Mouse (Mus musculus): ENCODE measurements at regions not wholly inside any gene's neighbourhood (a gene's known extent, or its start where the extent isn't known, plus 50 kb on each side); places are given as distances from the start of the nearest gene placed in this dataset.

GRCm38 (mm10) chr6:147755750-147756523 lies 280.3 kb downstream of the Ccdc91 start:
- DNase-seq (ENCODE audit: low read depth, low spot score), result peak; percentile 56

DNA sequence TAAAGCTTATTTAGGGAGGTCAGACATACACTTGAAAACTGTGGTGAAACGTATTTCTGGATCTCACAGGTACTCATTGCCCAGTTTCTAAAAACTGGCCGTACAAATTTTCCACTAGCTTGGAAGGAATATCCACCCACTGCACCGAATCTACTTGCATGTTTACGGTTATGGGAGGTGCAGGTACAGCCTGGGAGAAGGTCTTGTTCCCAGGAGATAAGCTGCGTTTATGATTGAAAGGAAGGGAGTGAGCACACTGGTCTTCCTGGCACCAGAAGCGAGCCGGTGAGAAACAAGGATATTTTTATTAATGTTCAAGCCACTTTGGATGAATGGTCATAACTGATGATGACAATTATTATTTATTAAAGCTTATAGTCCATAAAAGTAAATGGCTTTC lies 283.9 kb downstream of the Ccdc91 start:
- no peak for DNase-seq (ENCODE audit: low read depth, low spot score)

GRCm38 (mm10) chr6:147760113-147760512 lies 284.5 kb downstream of the Ccdc91 start:
- DNase-seq (ENCODE audit: low read depth, low spot score), result no peak

DNA sequence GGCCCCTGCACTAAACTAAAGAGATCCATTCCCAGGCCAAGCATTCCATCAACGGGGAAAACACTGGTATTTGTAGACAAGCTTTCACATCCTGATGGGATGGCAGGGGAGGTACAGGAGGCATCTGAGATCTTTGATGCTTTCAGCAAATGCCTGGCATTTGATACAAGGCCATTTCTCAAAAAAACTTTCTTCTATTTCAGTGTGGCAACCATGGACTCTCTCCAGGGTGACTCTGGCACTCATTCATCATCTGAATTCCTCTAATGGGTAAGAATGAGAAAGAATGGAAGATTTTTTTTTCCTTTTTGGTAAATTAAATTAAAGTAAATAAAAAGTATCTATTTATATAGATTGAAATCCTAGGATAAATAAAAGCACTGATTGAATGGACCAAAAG lies 281.8 kb upstream of the Far2 start:
- DNase-seq (ENCODE audit: low read depth, low spot score), result no peak

- no peak for DNase-seq (ENCODE audit: low read depth, low spot score)
These were observed 277.9 kb upstream of the Far2 start for GRCm38 (mm10) chr6:147769180-147769579.

DNA sequence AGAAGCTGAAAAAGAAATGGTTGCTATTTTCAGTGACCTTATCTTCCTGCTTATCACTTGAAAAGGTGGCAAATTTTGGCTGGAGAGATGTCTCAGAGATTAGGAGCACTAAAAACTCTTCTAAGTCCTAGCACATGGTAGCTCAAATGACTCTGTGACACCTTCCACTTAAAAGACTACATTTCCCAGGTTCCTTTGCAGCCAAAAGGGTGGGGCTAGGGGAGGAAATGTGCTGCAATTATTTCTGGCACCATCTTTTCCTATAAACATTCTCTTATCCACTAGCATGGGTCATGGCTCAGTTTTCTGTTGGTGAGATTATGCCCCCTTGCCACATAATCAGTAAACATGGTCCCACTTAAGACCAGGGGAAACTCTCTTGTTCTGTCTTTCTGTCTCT lies 277.0 kb upstream of the Far2 start:
- DNase-seq (ENCODE audit: low read depth, low spot score), result no peak

GRCm38 (mm10) chr6:147771411-147771810 lies 275.6 kb upstream of the Far2 start:
- no peak for DNase-seq (ENCODE audit: low read depth, low spot score)

- DNase-seq (ENCODE audit: low read depth, low spot score), result no peak
These were observed 273.2 kb upstream of the Far2 start for GRCm38 (mm10) chr6:147773904-147774303.

DNA sequence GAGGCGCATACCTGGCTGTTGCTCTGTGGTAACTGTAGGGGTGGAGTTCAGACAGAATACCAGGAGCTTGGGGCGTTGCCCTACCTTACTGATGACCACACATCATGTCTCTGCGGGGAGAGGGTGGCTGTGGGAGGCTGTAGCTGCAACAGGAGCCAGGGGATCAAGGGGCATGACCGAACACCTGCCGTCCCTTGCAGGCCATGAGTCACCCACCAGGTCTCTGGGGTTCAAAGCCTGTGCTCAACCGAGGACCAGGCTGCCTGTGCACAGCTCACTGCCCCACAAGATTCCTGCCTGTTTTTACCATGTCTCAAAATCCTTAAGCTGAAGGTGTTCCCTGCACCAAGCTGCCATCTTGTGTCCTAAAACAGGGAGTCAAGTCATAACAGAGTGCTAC lies 272.4 kb upstream of the Far2 start:
- DNase-seq (ENCODE audit: low read depth, low spot score), result no peak

DNA sequence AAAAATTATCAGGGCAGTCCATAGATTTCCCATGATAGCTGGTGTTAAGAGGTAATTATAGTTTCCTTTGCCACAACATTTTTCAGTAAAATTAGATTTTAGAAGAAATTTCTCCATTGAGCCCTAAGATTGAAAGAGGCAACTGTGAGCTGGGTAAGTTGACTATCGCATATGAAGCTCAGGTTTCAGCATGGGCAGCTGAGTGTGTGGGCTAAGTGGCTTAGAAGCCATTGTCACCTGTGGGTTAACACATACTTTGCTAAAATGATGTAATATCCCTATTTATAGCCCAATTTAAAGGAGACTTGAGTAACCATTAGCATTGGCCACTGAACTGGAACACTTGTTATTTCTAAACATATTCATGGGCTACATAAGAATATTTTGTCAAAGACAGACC lies 267.6 kb upstream of the Far2 start:
- no peak for DNase-seq (ENCODE audit: low read depth, low spot score)

- DNase-seq (ENCODE audit: low read depth, low spot score), result no peak
These were observed 262.8 kb upstream of the Far2 start for GRCm38 (mm10) chr6:147784249-147784648.

GRCm38 (mm10) chr6:147784854-147785253 lies 262.2 kb upstream of the Far2 start:
- DNase-seq (ENCODE audit: low read depth, low spot score), result no peak

DNA sequence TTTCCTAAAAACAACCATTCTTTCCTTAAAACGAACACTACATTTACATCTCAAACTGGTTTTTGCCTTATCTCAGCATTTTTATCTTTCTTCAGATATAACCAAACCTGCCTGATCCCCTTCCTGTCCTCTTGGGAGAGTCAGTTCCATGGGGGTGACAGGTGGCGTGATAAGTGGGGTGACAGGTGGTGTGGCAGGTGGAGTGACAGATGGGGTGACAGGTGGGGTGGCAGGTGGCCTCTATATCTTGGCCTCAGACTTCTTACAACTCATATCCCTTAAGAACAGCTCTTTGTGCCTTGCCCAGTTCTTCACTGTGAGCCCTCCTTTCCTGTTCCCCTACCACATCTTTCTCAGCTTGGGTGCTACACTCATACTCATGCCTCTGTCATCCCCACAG lies 259.0 kb upstream of the Far2 start:
- no peak for DNase-seq (ENCODE audit: low read depth, low spot score)

DNA sequence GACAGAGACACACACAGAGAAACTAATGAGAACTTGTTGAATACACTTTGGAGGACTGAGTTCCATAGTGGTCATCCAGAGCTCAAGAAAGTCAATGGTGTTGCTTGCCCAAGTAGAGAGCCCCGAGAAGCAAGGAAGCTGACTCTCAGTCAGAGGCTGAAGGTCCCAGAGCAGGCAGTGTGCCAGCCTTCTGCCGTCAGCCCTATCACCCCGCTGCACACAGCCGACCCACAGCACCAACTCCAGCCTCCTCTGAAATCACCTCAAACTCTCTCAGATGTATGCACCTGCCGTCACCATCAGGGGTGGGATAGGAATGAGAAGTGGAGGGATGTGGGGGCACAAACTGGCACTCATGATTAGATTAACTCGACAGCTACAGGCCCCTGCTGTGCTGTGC lies 257.9 kb upstream of the Far2 start:
- DNase-seq (ENCODE audit: low read depth, low spot score), result no peak

DNA sequence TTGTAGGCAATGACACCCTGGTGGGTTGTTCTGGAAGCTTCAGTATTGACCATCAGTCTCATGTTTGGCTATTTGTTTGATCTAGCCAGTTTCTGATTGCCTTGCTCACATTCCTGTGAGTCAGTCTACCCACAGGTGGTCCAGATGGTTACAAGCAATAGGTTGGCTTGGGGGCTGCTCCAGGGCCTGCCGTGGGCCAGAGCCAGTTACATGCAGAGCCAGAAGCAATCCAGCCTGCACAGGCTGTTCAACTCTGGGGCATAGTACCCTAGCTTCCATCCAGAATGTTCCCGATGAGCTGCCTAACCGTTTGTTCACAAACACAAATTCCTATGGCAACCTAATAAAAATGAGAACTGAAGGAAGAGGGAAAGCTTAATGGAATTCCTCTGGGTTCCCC lies 253.2 kb upstream of the Far2 start:
- peak; percentile 40 for DNase-seq (ENCODE audit: low read depth, low spot score)

DNA sequence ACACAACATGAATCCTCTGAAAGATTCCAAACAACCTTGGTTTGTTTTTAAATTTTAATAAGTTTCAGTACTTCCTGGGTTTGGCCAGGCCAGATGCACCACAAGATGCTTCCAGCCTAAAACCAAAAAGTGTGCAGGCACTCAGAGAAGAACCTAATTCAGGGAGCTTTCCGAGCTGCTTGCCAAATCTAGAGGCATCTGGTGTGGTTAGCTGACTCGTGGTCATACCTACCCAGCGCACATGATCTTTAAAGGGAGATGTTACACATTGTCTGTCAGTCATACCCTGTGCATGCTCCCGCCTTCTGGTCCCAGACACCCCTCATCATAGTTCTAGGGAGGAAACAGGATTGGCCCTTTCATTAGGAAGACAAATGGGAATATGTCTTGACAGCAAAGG lies 252.7 kb upstream of the Far2 start:
- peak; percentile 2 for DNase-seq (ENCODE audit: low read depth, low spot score)

GRCm38 (mm10) chr6:147799009-147799727 lies 247.9 kb upstream of the Far2 start:
- no peak for DNase-seq (ENCODE audit: low read depth, low spot score)

DNA sequence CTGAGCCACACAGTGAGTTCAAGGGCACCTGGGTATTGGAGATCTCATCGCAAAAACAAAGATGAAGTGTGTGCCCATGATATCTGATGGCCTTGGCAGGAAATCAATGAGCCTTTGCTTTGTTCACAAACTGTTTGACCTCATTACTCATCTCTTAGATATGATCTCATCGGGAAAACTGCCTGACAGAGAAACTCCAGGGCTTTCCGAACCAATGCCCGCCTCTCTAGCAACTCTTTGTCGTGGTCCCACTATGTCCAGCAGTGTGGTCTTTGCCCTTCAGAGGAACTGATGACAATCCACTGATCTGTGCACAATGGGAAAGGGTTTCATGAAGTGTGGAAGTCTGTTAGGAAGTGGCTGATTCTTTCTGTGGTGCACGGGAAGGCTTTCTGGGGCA lies 247.2 kb upstream of the Far2 start:
- no peak for DNase-seq (ENCODE audit: low read depth, low spot score)

DNA sequence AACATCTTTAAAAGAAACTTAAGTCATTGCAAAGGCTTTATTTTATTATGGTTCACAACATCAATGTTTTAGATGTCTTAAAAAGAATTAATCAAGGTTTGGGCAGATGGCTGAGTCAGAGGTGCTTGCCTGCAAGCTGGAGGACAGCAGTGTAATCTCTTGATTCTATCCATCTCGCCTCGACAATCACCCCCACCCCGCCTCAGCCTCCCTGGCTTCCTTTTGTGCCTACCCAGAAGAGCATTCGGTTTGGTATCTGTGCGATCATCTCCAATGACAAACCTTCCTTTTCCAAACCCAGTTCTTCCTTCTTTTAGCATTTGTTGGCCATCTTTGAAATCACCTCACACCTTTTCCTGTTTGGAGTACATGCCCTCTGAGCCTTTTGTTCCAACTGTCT lies 246.2 kb upstream of the Far2 start:
- DNase-seq (ENCODE audit: low read depth, low spot score), result no peak

GRCm38 (mm10) chr6:147803893-147804292 lies 243.2 kb upstream of the Far2 start:
- no peak for DNase-seq (ENCODE audit: low read depth, low spot score)

- DNase-seq (ENCODE audit: low read depth, low spot score), result peak; percentile 49
These were observed 236.3 kb upstream of the Far2 start for GRCm38 (mm10) chr6:147810710-147811109.

DNA sequence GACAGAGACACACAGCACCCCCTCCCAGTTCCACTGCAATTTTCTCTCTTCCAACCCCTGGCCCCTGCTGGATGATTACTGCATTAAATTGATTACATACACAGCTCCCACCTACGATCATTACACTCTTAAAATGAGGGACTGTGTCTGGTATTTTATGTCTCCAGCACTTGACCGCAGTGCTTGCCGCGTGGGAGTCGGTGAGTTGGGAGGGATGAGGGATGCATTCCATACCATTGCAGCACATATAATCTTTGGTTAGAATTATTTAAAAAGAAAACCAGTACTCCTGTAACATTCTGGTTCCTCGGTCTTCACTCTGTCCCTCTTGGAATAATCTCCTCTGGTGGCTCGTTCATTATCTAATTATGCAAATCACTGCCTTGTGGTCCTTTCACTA lies 230.2 kb upstream of the Far2 start:
- DNase-seq (ENCODE audit: low read depth, low spot score), result no peak

- no peak for DNase-seq (ENCODE audit: low read depth, low spot score)
These were observed 229.8 kb upstream of the Far2 start for GRCm38 (mm10) chr6:147817262-147817661.

Measured in forelimb bud, embryonic 11.5 days (tissue).